Mouse (Mus musculus) G1E (cell line): ENCODE data around the gene Snrpa. TPM values are rescaled to one million over a fixed set of nuclear protein-coding genes. Genes with fewer than 3 reads are reported as not detected.
A peak's percentile ranks its signal among the peaks of the same experiment; 100 is the strongest.

Source experiments
- ATAC-seq: 2 replicates; pipeline ENCODE4 v1.8.0; 2016; ENCODE audit warnings: mild to moderate bottlenecking; ENCODE audit not compliant: insufficient number of reproducible peaks, poor library complexity, low FRiP score, severe bottlenecking; ENCODE audit errors: extremely low read depth
- DNase-seq: peaks from one replicate; pipeline ENCODE4 v3.0.0; 2012; ENCODE audit warnings: low spot score
- H3K27me3 ChIP-seq: 2 replicates; pipeline ENCODE4 v1.6.1; 2012; ENCODE audit warnings: mild to moderate bottlenecking, low read length, inconsistent platforms; ENCODE audit not compliant: insufficient read depth
- H3K36me3 ChIP-seq: replicated peaks from 2 replicates; pipeline ENCODE3; 2012; ENCODE audit warnings: mild to moderate bottlenecking, inconsistent platforms
- H3K4me1 ChIP-seq: 2 replicates; pipeline ENCODE4 v1.6.1; 2012; ENCODE audit warnings: low read depth, low read length, inconsistent platforms, mixed read lengths; ENCODE audit not compliant: insufficient read depth
- H3K4me3 ChIP-seq: 2 replicates; pipeline ENCODE4 v1.5.1; 2012; ENCODE audit warnings: low read depth, mild to moderate bottlenecking, inconsistent platforms, low read length, moderate library complexity, mixed read lengths
- H3K9me3 ChIP-seq: replicated peaks from 2 replicates; pipeline ENCODE4 v1.6.1; 2012; ENCODE audit warnings: inconsistent platforms
- CTCF ChIP-seq: IDR thresholded peaks from 2 replicates; pipeline ENCODE4 v1.5.1; 2012; ENCODE audit warnings: low read depth, low read length, inconsistent platforms, mixed read lengths
- GATA1 ChIP-seq: IDR thresholded peaks from 2 replicates; pipeline ENCODE4 v1.6.1; 2012; ENCODE audit warnings: borderline replicate concordance, low read length, inconsistent platforms, mixed read lengths
- GATA2 ChIP-seq: IDR thresholded peaks from 2 replicates; pipeline ENCODE4 v1.6.1; 2012; ENCODE audit warnings: low read depth, low read length, inconsistent platforms, borderline replicate concordance
- POLR2AphosphoS5 ChIP-seq: IDR thresholded peaks from 2 replicates; pipeline ENCODE4 v1.6.1; 2012; ENCODE audit warnings: low read depth, low read length, inconsistent platforms; ENCODE audit not compliant: insufficient replicate concordance
- TAL1 ChIP-seq: conservative IDR thresholded peaks from 2 replicates; pipeline ENCODE4 v1.6.1; 2012; ENCODE audit warnings: low read depth, low read length, inconsistent platforms, mixed read lengths
- polyA plus RNA-seq: library from polyadenylated mRNA; stranded (reverse); fragments of >175 nt; gene quantifications from 2 replicates; pipeline ENCODE4 v1.2.3, GENCODE M21; 2012
- total RNA-seq, 2 experiments: library from RNA; stranded (forward) in 1 of 2; stranded (reverse) in 1 of 2; fragments of 200-1000 nt in 1 of 2; fragments of >200 nt in 1 of 2; fragmentation: Nextera tagmentation in 1 of 2; gene quantifications; 2 replicates each; pipeline ENCODE4 v1.2.3; 2014 to 2017

Gene Snrpa
- total and polyA plus RNA-seq, 3 experiments = 96.6 to 608 (median 249) TPM

- H3K4me3 ChIP-seq = no peak overlapping the region; the same call in 1 of the 2 replicates
- H3K4me1 ChIP-seq = peaks cover 54% of the 10 kb centered on the region
- no peaks in the 10 kb centered on the region for H3K27me3 ChIP-seq
- ATAC-seq (no peak), DNase-seq (no peak)
- H3K36me3 ChIP-seq = peaks cover 98% of the 10 kb centered on the region
- peak; percentile 4; the same call in 1 of the 2 replicates for TF ChIP-seq CTCF
- no peak for TF ChIP-seq GATA1
- H3K9me3 ChIP-seq = no peaks in the 10 kb centered on the region
Observed at GRCm38 (mm10) chr7:27189271-27189931, 6.7 kb downstream of the Snrpa start.

DNA sequence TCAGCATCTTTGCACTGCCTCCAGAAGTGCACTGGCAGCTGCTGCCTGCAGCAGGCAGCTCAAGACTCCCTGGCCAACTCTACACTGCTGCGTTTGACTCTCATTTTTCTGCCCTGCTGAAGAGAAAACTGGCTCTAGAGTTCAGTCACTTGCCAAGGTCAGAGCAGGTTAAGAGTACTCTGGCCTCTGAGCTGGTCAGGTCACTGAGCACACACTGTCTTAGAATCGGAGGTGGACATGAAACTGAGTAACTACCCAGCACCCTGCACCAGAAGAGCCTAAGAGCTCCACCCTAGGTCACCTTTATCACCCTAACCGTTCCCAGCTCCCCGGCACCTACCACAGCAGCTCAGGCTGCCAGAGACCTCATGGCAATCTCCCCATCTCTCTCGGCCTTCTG lies 10.1 kb downstream of the Snrpa start:
- TF ChIP-seq CTCF (no peak), POLR2AphosphoS5 (no peak), TAL1 (no peak), GATA2 (no peak), GATA1 (no peak)
- DNase-seq (no peak), ATAC-seq (no peak)
- Histone ChIP-seq H3K27me3 (no peaks in the 10 kb centered on the region), H3K36me3 (peaks cover 93% of the 10 kb centered on the region), H3K4me3 (no peak overlapping the region), H3K9me3 (no peaks in the 10 kb centered on the region), H3K4me1 (peaks cover 29% of the 10 kb centered on the region)

DNA sequence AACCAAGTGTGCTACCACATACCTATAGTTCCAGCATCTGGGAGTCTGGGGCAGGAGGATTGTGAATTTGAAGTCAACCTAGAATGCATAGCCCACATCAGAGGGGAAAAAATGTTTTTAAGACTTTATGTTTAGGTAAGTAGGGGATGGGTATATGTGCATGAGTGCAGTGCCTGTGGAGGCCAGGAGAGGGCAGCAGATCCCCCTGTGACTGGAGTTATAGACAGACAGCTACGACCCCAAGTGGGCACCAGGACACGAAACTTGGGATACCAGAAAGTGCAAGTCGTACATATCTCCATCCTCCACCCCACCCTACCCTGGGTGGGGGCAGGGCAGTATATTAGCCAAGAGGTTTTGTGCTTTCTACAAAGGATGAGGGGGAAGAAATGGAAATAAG lies 11.1 kb downstream of the Snrpa start:
- Histone ChIP-seq H3K36me3 (peaks cover 87% of the 10 kb centered on the region), H3K9me3 (no peaks in the 10 kb centered on the region), H3K4me3 (no peak overlapping the region), H3K4me1 (peaks cover 30% of the 10 kb centered on the region), H3K27me3 (no peaks in the 10 kb centered on the region)
- DNase-seq (peak; percentile 35), ATAC-seq (peak; percentile 28; the same call in 1 of the 2 replicates)
- no peak for TF ChIP-seq GATA2
- peak; percentile 96 for TF ChIP-seq CTCF
- no peak for TF ChIP-seq POLR2AphosphoS5

GRCm38 (mm10) chr7:27182498-27182897 lies 13.6 kb downstream of the Snrpa start:
- H3K27me3 ChIP-seq = no peaks in the 10 kb centered on the region
- H3K9me3 ChIP-seq = no peaks in the 10 kb centered on the region
- DNase-seq (no peak), ATAC-seq (no peak)
- H3K4me1 ChIP-seq = peaks cover 35% of the 10 kb centered on the region
- peaks cover 63% of the 10 kb centered on the region for H3K36me3 ChIP-seq
- H3K4me3 ChIP-seq = no peak overlapping the region
- TF ChIP-seq CTCF (no peak), GATA1 (no peak), POLR2AphosphoS5 (no peak), TAL1 (no peak), GATA2 (no peak)

DNA sequence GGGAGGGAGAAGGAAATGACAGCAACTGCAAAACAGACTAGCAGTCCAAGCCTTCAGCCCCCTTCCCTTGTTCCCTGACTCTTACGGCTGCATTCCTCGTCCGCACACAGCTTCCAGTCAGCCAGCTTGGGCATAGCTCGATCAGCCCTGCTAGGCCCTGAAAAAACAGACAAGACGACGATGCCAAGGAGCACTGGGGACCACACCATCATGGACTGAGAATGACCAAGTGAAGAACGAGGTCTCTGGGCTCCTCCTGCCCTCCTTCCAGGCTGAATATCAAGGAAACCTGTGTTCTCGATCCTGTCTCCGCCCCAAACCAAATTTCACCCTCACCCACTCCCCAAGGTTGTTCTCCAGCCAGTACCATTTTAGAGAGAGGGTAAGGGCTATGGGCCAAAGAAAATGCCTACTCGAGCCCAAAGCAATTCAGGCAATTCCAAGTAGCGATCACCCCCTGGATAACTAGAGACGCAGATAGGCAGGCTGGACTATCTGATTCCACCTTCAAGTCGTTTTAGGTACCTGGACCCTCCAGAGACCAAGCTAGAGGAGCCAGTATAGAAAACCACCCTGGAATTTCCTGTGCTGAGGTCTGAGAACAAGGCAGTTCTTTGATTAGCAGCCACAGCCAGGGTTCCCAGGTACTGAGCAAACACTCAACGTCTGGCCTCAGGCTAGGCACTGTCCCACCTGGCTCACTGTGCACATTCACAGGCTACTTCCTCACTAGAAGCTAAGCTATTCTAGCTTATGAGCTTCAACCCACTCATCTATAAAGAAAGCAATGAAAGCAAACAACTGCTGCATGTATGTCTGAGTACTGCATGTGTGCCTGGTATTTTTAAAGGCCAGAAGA lies 15.0 kb downstream of the Snrpa start, which contains the start of the genes Gm21983 and Mia:
Gene Gm21983, minus strand, starts transcription at position 250 of the 859 bp plus-strand sequence.
Gene Mia, minus strand, starts transcription at position 321 of the 859 bp plus-strand sequence.
- Histone ChIP-seq H3K36me3 (peaks cover 48% of the 10 kb centered on the region), H3K4me1 (peaks cover 33% of the 10 kb centered on the region), H3K9me3 (no peaks in the 10 kb centered on the region), H3K4me3 (no peak within 1 kb of the TSS), H3K27me3 (no peaks in the 10 kb centered on the region)
- TF ChIP-seq POLR2AphosphoS5 (no peak), GATA2 (no peak), GATA1 (no peak), TAL1 (no peak), CTCF (no peak)
- DNase-seq = no peak
- ATAC-seq = no peak

DNA sequence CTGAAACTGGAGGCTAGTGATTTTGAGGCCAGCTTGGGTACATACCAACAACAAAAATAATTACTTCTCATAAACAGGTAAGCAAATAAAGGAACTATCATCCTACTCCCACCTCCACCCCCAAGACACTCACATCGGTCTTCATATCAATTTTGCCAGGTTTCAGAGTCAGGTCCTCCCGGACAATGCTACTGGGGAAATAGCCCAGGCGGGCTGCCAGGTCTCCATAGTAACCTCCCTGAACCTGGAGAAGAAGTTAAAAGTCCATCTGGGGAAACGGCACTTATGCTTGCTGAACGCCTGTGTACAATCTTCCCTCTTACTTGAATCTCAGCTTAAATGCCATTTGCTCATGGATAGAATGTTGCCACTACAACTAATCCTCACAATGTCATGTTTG lies 16.0 kb downstream of the Snrpa start:
- TF ChIP-seq GATA1 (no peak), CTCF (no peak), TAL1 (no peak), POLR2AphosphoS5 (no peak), GATA2 (no peak)
- Histone ChIP-seq H3K9me3 (no peaks in the 10 kb centered on the region), H3K27me3 (no peaks in the 10 kb centered on the region), H3K36me3 (peaks cover 48% of the 10 kb centered on the region), H3K4me3 (no peak overlapping the region), H3K4me1 (peaks cover 33% of the 10 kb centered on the region)
- DNase-seq (no peak), ATAC-seq (no peak)
